Mouse (Mus musculus): ENCODE measurements around the gene Gm8138. TPM values are rescaled to one million over a fixed set of nuclear protein-coding genes. Genes with fewer than 3 reads are reported as not detected.
"Not testable (repeated sequence)": the region's sequence is repeated elsewhere in the genome, so short reads cannot be mapped to it uniquely, and the experiment has no call there.

The Gm8138 gene
- polyA plus RNA-seq (2014; fragmentation: Nextera tagmentation; extraction: Ambion mirVana) = not detected in 2 replicates

- ATAC-seq (ENCODE audit: low FRiP score); DNase-seq (ENCODE audit: low spot score): not testable (repeated sequence)
- no CpG with 5 or more reads among the region's 3 CpGs for WGBS
These were observed at the start of gene Gm8138 for GRCm38 (mm10) chr14:43416250-43416649. Gene Gm8138 (minus strand): TSS chr14:43416350.

GRCm38 (mm10) chr14:43361713-43362112 lies 54.4 kb downstream of the Gm8138 start:
- not testable (repeated sequence) for DNase-seq (ENCODE audit: low spot score); H3K9me3 ChIP-seq (ENCODE audit: control insufficient read depth, low read length); H3K4me1 ChIP-seq (replicated peaks; ENCODE audit: control insufficient read depth, insufficient read depth, low read length); ATAC-seq (ENCODE audit: low FRiP score); H3K4me2 ChIP-seq (replicated peaks; ENCODE audit: low read depth, low read length); H3K9ac ChIP-seq (ENCODE audit: low read depth, low read length); H3K4me3 ChIP-seq (ENCODE audit: low read depth, low read length); H3K27ac ChIP-seq (ENCODE audit: low read depth, low read length); H3K27me3 ChIP-seq (ENCODE audit: control insufficient read depth, insufficient read depth, low read length); H3K36me3 ChIP-seq (ENCODE audit: control insufficient read depth, insufficient read depth, low read length)
- 90% methylated on average over 11 of the region's 11 CpGs for WGBS

More at GRCm38 (mm10) chr14:43416250-43416649, at the start of gene Gm8138:
- not testable (repeated sequence) for H3K9ac ChIP-seq (ENCODE audit: low read depth, low read length); H3K27me3 ChIP-seq (ENCODE audit: control insufficient read depth, insufficient read depth, low read length); H3K9me3 ChIP-seq (ENCODE audit: control insufficient read depth, low read length); H3K4me3 ChIP-seq (ENCODE audit: low read depth, low read length); H3K4me2 ChIP-seq (replicated peaks; ENCODE audit: low read depth, low read length); H3K27ac ChIP-seq (ENCODE audit: low read depth, low read length); H3K4me1 ChIP-seq (replicated peaks; ENCODE audit: control insufficient read depth, insufficient read depth, low read length); H3K36me3 ChIP-seq (ENCODE audit: control insufficient read depth, insufficient read depth, low read length)

Other genes with a start within 250 kb of the Gm8138 start
- gene Gm7233, start 236.5 kb downstream of the Gm8138 start, polyA plus RNA-seq (2014; fragmentation: Nextera tagmentation; extraction: Ambion mirVana) = not detected in 2 replicates
- gene Gm8122, start 181.0 kb downstream of the Gm8138 start, polyA plus RNA-seq (2014; fragmentation: Nextera tagmentation; extraction: Ambion mirVana) = not detected in 2 replicates
- gene Gm8126, start 157.7 kb downstream of the Gm8138 start, polyA plus RNA-seq (2014; fragmentation: Nextera tagmentation; extraction: Ambion mirVana) = not detected in 2 replicates
- not detected in 2 replicates for gene Gm9732, start 141.3 kb downstream of the Gm8138 start, polyA plus RNA-seq (2014; fragmentation: Nextera tagmentation; extraction: Ambion mirVana)
- not detected in 2 replicates for gene Gm8127, start 122.5 kb downstream of the Gm8138 start, polyA plus RNA-seq (2014; fragmentation: Nextera tagmentation; extraction: Ambion mirVana)
- gene 1700001F09Rik, start 68.5 kb downstream of the Gm8138 start, polyA plus RNA-seq (2014; fragmentation: Nextera tagmentation; extraction: Ambion mirVana) = 0.20 TPM in 1 of 2 replicates, not detected in the other
- not detected in 2 replicates for gene Gm5799, start 127.2 kb upstream of the Gm8138 start, polyA plus RNA-seq (2014; fragmentation: Nextera tagmentation; extraction: Ambion mirVana)
- gene Gm17654, start 162.8 kb upstream of the Gm8138 start, polyA plus RNA-seq (2014; fragmentation: Nextera tagmentation; extraction: Ambion mirVana) = not detected in 2 replicates
- not detected in 2 replicates for gene Gm10375, start 191.7 kb upstream of the Gm8138 start, polyA plus RNA-seq (2014; fragmentation: Nextera tagmentation; extraction: Ambion mirVana)